Mouse (Mus musculus) limb, embryonic 13.5 days (tissue): ENCODE results near the gene Olfr808. TPM values are rescaled to one million over a fixed set of nuclear protein-coding genes. Genes with fewer than 3 reads are reported as not detected.

ENCODE experiments used
- ATAC-seq: fragments of 200-750 bp; cut with Nextera tagmentation; 2 replicates; pipeline ENCODE4 v1.8.0; 2017; ENCODE audit warnings: low read depth, moderate number of reproducible peaks, moderate TSS enrichment; ENCODE audit not compliant: low FRiP score
- H3K27ac ChIP-seq: fragments of 300-500 bp; sonication (generic); 2 replicates; pipeline ENCODE4 v1.5.1; 2015; ENCODE audit warnings: inconsistent platforms, mild to moderate bottlenecking, moderate library complexity
- H3K27me3 ChIP-seq: fragments of 300-500 bp; sonication (generic); 2 replicates; pipeline ENCODE4 v1.6.1; 2015; ENCODE audit warnings: mild to moderate bottlenecking, inconsistent platforms
- H3K36me3 ChIP-seq: fragments of 300-500 bp; sonication (generic); 2 replicates; pipeline ENCODE4 v1.6.1; 2015; ENCODE audit warnings: inconsistent platforms, mild to moderate bottlenecking, moderate library complexity
- H3K4me1 ChIP-seq: fragments of 300-500 bp; sonication (generic); 2 replicates; pipeline ENCODE4 v1.6.1; 2015; ENCODE audit warnings: inconsistent platforms
- H3K4me2 ChIP-seq: fragments of 300-500 bp; sonication (generic); replicated peaks from 2 replicates; pipeline ENCODE4 v1.6.1; 2015; ENCODE audit warnings: inconsistent platforms, mild to moderate bottlenecking, moderate library complexity
- H3K4me3 ChIP-seq: fragments of 300-500 bp; sonication (generic); 2 replicates; pipeline ENCODE4 v1.5.1; 2015; ENCODE audit warnings: moderate library complexity, mild to moderate bottlenecking, inconsistent platforms
- H3K9ac ChIP-seq: fragments of 300-500 bp; sonication (generic); 2 replicates; pipeline ENCODE4 v1.6.1; 2015; ENCODE audit warnings: mild to moderate bottlenecking, inconsistent platforms
- H3K9me3 ChIP-seq: fragments of 300-500 bp; sonication (generic); 2 replicates; pipeline ENCODE4 v1.6.1; 2016; ENCODE audit warnings: inconsistent platforms
- WGBS: fragments of 180-500 bp; shearing (Covaris S2); methylation state at CpG from one replicate; pipeline ENCODE4 v1.1.7; 2015; 5-methylcytosine and 5-hydroxymethylcytosine counted together
- microRNA-seq: library from miRNA; unstranded; fragments of <30 nt; microRNA quantifications from one replicate; pipeline ENCODE4, GENCODE M21; 2016
- polyA plus RNA-seq: library from polyadenylated mRNA; unstranded; fragments of >200 nt; fragmentation: Nextera tagmentation; extraction: Ambion mirVana; gene quantifications from 2 replicates; pipeline ENCODE4 v1.2.1, GENCODE M21; 2015

Gene Olfr808
- not detected in 2 replicates for polyA plus RNA-seq

DNA sequence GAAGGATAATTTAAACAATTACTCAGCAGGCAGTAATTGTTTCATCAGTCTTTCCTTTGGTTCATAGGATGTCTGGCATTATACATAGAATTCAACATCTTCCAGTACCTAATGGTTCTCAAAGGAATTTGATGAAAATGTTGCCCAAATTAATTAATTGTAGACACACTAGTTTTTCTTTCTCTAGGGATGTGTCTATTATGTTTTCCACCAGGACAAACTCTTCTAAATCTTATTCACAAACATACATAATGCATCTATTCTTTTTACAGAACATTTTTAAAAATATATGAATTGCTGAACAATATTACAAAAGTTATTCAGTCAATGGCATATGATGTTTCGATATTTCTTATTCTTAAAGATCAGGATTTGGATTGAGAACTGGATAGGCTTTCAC is at the start of gene Olfr808:
TSS of gene Olfr808 (plus strand) at position 301 of the 400 bp plus-strand sequence.
- no peak within 1 kb of the TSS for H3K4me3 ChIP-seq
- no peaks in the 10 kb centered on the region for H3K27me3 ChIP-seq
- no peaks in the 10 kb centered on the region for H3K36me3 ChIP-seq
- ATAC-seq = no peak
- no peaks in the 10 kb centered on the region for H3K4me1 ChIP-seq
- no peak within 1 kb of the TSS for H3K9ac ChIP-seq
- 91% methylated on average over 1 of the region's 1 CpGs for WGBS
- no peaks in the 10 kb centered on the region for H3K9me3 ChIP-seq
- H3K27ac ChIP-seq = no peak within 1 kb of the TSS
- no peak within 1 kb of the TSS for H3K4me2 ChIP-seq

DNA sequence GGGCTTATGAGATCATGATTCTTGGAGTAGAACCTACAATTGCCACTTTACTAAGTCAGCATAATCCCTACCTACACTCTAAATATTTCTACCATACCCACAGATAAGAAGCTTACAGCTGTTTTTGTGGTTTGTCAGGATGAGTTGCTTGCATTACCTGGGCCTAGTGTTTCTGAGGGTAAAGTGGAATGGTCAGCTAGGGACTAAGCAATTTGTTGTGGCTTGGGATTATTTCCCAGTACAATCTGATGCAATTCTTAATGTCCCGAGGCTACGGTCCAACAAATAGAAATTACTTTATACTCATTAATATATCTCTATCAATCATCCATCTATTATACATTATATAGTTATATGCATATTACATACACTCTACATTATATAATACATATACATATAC is 36.0 kb upstream of the Olfr808 start, which contains the start of gene Olfr805:
TSS of gene Olfr805 (minus strand) at position 101 of the 400 bp plus-strand sequence.
- H3K9ac ChIP-seq = no peak within 1 kb of the TSS
- ATAC-seq = no peak

DNA sequence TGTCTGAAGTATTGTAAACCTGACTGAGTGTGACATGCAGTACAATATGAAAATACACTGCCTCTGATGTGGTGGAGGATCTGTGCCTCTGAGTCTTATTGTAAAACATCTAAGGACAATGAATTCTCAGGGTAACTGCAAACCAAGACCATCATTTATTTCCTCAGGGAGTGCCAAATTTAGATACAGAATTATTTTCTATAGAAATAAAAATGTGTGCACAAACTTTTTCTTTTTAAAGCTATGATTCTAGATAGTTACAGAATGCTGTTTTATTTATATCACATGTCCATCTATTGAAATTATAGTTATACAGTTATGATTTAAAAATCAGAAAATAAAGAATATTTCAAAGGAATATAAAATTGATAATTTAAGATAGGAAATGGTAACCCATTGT is 23.5 kb upstream of the Olfr808 start, which contains the start of gene Olfr806:
TSS of gene Olfr806 (minus strand) at position 101 of the 400 bp plus-strand sequence.
- no peak within 1 kb of the TSS for H3K4me2 ChIP-seq
- no peaks in the 10 kb centered on the region for H3K27me3 ChIP-seq
- no peak within 1 kb of the TSS for H3K27ac ChIP-seq
- no peak within 1 kb of the TSS for H3K9ac ChIP-seq
- ATAC-seq = no peak
- H3K4me1 ChIP-seq = no peaks in the 10 kb centered on the region
- no peaks in the 10 kb centered on the region for H3K36me3 ChIP-seq
- H3K9me3 ChIP-seq = no peaks in the 10 kb centered on the region
- H3K4me3 ChIP-seq = no peak within 1 kb of the TSS

More for the DNA sequence above, 36.0 kb upstream of the Olfr808 start, which contains the start of gene Olfr805:
- Histone ChIP-seq H3K4me2 (no peak within 1 kb of the TSS), H3K27ac (no peak within 1 kb of the TSS), H3K4me3 (no peak within 1 kb of the TSS), H3K36me3 (no peaks in the 10 kb centered on the region), H3K4me1 (no peaks in the 10 kb centered on the region), H3K9me3 (no peaks in the 10 kb centered on the region), H3K27me3 (no peaks in the 10 kb centered on the region)
- WGBS = 96% methylated on average over 2 of the region's 2 CpGs

DNA sequence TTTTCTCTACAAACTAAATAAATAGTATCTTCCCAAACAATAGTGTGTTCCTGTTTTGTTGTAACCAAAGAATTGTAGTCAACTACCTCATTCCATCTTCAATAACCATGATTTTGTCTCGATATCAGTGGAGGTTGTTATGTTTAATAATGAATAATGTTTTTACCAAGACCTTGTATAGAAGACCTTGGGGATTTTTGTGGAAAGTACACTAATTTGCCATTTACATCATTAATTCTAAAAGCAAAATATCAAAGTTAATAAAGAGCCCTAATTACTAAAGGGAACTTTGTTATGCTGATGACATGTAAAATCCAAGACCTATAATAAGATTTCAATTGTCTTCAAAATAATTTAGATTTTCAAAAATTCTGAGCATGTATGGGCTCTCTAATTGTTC is 7.6 kb upstream of the Olfr808 start, which contains the start of gene Olfr807:
TSS of gene Olfr807 (minus strand) at position 101 of the 400 bp plus-strand sequence.
- H3K9ac ChIP-seq = no peak within 1 kb of the TSS
- no peak within 1 kb of the TSS for H3K27ac ChIP-seq
- H3K4me3 ChIP-seq = no peak within 1 kb of the TSS
- ATAC-seq = no peak
- no peaks in the 10 kb centered on the region for H3K9me3 ChIP-seq
- H3K36me3 ChIP-seq = no peaks in the 10 kb centered on the region
- no peaks in the 10 kb centered on the region for H3K4me1 ChIP-seq
- WGBS = 90% methylated on average over 1 of the region's 1 CpGs
- no peak within 1 kb of the TSS for H3K4me2 ChIP-seq
- H3K27me3 ChIP-seq = no peaks in the 10 kb centered on the region

DNA sequence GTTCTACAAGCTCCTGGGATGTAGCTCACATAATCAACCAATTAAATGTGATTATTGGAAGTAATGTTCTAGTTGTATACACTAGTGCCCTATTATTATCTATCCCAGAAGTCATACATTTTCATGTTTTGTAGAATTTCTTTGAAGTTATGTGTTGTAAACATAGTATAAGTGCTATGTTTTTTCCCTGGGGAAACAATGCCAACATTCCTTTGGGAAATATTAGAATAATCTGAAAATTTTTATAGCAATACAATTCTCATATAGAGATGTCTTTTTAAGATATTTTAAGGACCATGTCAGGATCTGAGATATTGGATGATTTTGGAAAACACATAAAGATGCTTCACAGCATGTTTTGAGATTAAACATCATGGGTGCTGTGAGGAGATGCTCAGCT is 9.1 kb downstream of the Olfr808 start, which contains the start of gene Olfr809:
TSS of gene Olfr809 (plus strand) at position 301 of the 400 bp plus-strand sequence.
- Histone ChIP-seq H3K27me3 (no peaks in the 10 kb centered on the region), H3K4me1 (no peaks in the 10 kb centered on the region), H3K27ac (no peak within 1 kb of the TSS), H3K9me3 (no peaks in the 10 kb centered on the region), H3K4me2 (no peak within 1 kb of the TSS), H3K4me3 (no peak within 1 kb of the TSS), H3K36me3 (no peaks in the 10 kb centered on the region), H3K9ac (no peak within 1 kb of the TSS)
- ATAC-seq = no peak

DNA sequence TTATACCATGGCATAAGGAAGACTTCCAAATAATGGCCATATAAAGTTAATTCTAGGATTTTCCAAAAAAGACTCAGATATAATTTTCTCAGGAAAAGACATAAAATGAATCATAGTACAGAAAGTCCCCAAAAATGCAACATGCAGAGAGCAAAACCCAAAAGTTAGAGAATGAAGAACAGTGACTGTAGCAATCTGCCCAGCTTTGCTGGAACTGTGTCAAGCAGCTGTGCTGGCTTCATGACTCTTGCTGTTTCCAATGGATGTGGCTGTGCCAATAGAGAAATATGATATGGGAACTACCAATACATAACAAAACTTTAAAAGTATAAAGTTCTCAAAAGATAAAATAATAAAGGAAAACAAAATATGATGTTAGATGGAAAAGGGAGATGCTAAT is 12.8 kb downstream of the Olfr808 start:
- Histone ChIP-seq H3K4me2 (no peak overlapping the region), H3K9ac (no peak overlapping the region), H3K36me3 (no peaks in the 10 kb centered on the region), H3K9me3 (no peaks in the 10 kb centered on the region), H3K4me3 (no peak overlapping the region), H3K4me1 (no peaks in the 10 kb centered on the region), H3K27me3 (no peaks in the 10 kb centered on the region), H3K27ac (no peak overlapping the region)
- ATAC-seq = no peak

DNA sequence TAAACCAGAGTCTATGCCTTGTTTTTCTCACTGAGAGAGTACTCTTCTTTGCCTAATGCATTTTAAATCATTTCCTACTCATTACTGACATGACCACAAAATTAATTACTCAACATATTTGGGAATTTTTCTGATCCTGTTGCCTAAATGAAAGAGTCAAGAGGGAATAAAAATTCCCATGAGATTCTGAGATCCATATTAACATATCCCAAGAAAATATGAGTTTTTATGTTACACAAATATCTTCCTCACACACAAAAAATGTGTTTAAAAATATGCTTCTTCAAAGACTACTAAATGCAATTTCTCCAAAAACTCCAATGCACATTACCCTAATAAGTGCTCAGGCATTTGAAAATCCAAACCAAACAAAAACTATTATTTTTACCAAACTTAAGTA is 29.5 kb downstream of the Olfr808 start, which contains the start of gene Olfr810:
TSS of gene Olfr810 (minus strand) at position 101 of the 400 bp plus-strand sequence.
- Histone ChIP-seq H3K9ac (no peak within 1 kb of the TSS), H3K4me2 (no peak within 1 kb of the TSS), H3K27me3 (no peaks in the 10 kb centered on the region), H3K9me3 (no peaks in the 10 kb centered on the region), H3K4me1 (no peaks in the 10 kb centered on the region), H3K36me3 (no peaks in the 10 kb centered on the region), H3K27ac (no peak within 1 kb of the TSS), H3K4me3 (no peak within 1 kb of the TSS)
- no peak for ATAC-seq

DNA sequence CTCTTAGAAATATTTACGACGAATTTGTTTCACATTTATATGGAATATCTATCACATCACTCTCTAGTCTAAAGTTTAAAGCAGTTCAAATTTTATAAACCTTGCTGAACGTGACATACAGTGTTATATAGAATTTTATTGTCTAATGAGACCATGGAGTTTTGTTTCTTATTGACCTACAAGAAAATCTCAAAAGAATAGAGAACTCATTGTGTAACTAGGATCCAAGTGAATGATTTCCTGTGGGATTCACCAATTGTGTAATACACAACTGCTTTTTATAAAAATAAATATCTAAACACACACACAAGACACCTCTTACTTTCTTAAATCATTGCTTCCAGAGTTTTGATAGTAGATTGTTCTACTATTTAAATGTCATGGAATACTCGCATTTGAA is 39.0 kb downstream of the Olfr808 start, which contains the start of gene Olfr811:
TSS of gene Olfr811 (minus strand) at position 101 of the 400 bp plus-strand sequence.
- no peaks in the 10 kb centered on the region for H3K9me3 ChIP-seq
- no peak within 1 kb of the TSS for H3K27ac ChIP-seq
- WGBS = 80% methylated on average over 4 of the region's 4 CpGs
- no peaks in the 10 kb centered on the region for H3K36me3 ChIP-seq
- no peak within 1 kb of the TSS for H3K4me2 ChIP-seq
- no peak within 1 kb of the TSS for H3K4me3 ChIP-seq
- no peak within 1 kb of the TSS for H3K9ac ChIP-seq
- no peaks in the 10 kb centered on the region for H3K27me3 ChIP-seq
- ATAC-seq = no peak
- no peaks in the 10 kb centered on the region for H3K4me1 ChIP-seq

Small RNA genes within 50 kb of the gene (microRNA-seq; reads per million reads assigned to microRNA genes)
- gene Gm24485 = not detected

Other genes with a start within 250 kb of the Olfr808 start
- not detected in 2 replicates for gene Olfr791, start 243.7 kb upstream of the Olfr808 start, polyA plus RNA-seq
- gene Olfr792, start 226.3 kb upstream of the Olfr808 start, polyA plus RNA-seq = not detected in 2 replicates
- not detected in 2 replicates for gene Olfr794, start 197.8 kb upstream of the Olfr808 start, polyA plus RNA-seq
- gene Olfr796, start 152.9 kb upstream of the Olfr808 start, polyA plus RNA-seq = not detected in 2 replicates
- gene Olfr798, start 137.5 kb upstream of the Olfr808 start, polyA plus RNA-seq = not detected in 2 replicates
- gene Olfr799, start 128.0 kb upstream of the Olfr808 start, polyA plus RNA-seq = not detected in 2 replicates
- gene Olfr800, start 107.8 kb upstream of the Olfr808 start, polyA plus RNA-seq = not detected in 2 replicates
- gene Olfr801, start 91.6 kb upstream of the Olfr808 start, polyA plus RNA-seq = not detected in 2 replicates
- gene Olfr802, start 77.3 kb upstream of the Olfr808 start, polyA plus RNA-seq = not detected in 2 replicates
- gene Olfr803, start 71.2 kb upstream of the Olfr808 start, polyA plus RNA-seq = not detected in 2 replicates
- not detected in 2 replicates for gene Olfr804, start 62.3 kb upstream of the Olfr808 start, polyA plus RNA-seq
- not detected in 2 replicates for gene Olfr805, start 36.1 kb upstream of the Olfr808 start, polyA plus RNA-seq
- not detected in 2 replicates for gene Olfr806, start 23.6 kb upstream of the Olfr808 start, polyA plus RNA-seq
- not detected in 2 replicates for gene Olfr807, start 7.7 kb upstream of the Olfr808 start, polyA plus RNA-seq
- not detected in 2 replicates for gene Olfr809, start 9.2 kb downstream of the Olfr808 start, polyA plus RNA-seq
- not detected in 2 replicates for gene Olfr810, start 29.4 kb downstream of the Olfr808 start, polyA plus RNA-seq
- gene Olfr811, start 38.9 kb downstream of the Olfr808 start, polyA plus RNA-seq = not detected in 2 replicates
- not detected in 2 replicates for gene Olfr812, start 80.6 kb downstream of the Olfr808 start, polyA plus RNA-seq
- gene Olfr813, start 89.9 kb downstream of the Olfr808 start, polyA plus RNA-seq = not detected in 2 replicates
- gene Olfr814, start 114.4 kb downstream of the Olfr808 start, polyA plus RNA-seq = not detected in 2 replicates
- gene Olfr815, start 140.4 kb downstream of the Olfr808 start, polyA plus RNA-seq = not detected in 2 replicates
- not detected in 2 replicates for gene Olfr816, start 150.1 kb downstream of the Olfr808 start, polyA plus RNA-seq
- not detected in 2 replicates for gene Olfr818, start 183.6 kb downstream of the Olfr808 start, polyA plus RNA-seq
- gene Olfr819, start 201.8 kb downstream of the Olfr808 start, polyA plus RNA-seq = not detected in 2 replicates
- gene Olfr247, start 210.7 kb downstream of the Olfr808 start, polyA plus RNA-seq = not detected in 2 replicates
- not detected in 2 replicates for gene Gm10310, start 219.6 kb downstream of the Olfr808 start, polyA plus RNA-seq
- not detected in 2 replicates for gene Olfr820, start 247.1 kb downstream of the Olfr808 start, polyA plus RNA-seq